Mouse (Mus musculus) embryo, embryonic 11 days (tissue): ENCODE measurements around the gene Saysd1.
"Not testable (repeated sequence)": the region's sequence is repeated elsewhere in the genome, so short reads cannot be mapped to it uniquely, and the experiment has no call there.

ENCODE experiments used
- DNase-seq: peaks from one replicate; pipeline ENCODE4 v3.0.0-alpha.2; 2015

Saysd1 gene

GRCm38 (mm10) chr14:20032016-20032737 lies 106.2 kb downstream of the Saysd1 start:
- DNase-seq, result no peak

GRCm38 (mm10) chr14:20029606-20030005 lies 108.7 kb downstream of the Saysd1 start:
- no peak for DNase-seq

- not testable (repeated sequence) for DNase-seq
Observed at GRCm38 (mm10) chr14:20027475-20027874, 110.9 kb downstream of the Saysd1 start.
